Comparison of ENCODE assay signal across 19 mouse cellular contexts in the genomic region with DNA sequence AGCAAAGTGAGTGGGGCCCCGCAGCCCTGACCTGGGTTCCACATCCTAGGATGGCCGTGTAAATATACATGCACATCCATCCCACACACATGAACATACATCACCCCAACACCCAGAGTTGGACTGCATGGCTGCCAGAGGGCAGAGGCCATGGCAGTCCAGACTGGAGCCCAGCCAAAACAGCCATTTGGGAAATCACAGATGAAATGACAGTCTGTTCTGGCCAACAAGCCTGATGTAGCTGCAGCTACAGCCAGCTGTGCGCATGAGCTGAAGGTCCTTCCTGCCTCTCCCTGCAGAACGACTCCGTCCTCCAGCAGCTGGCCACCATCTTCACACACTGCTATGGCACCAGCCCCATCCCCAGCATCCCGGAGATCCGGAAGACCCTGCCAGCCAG. TPM values are rescaled to one million over a fixed set of nuclear protein-coding genes. Genes with fewer than 3 reads are reported as not detected.
DNase-seq lines count a peak whose midpoint lies in the region; ATAC-seq and TF ChIP-seq lines count a peak whose summit lies in the region.
"Had no signal": no experiment of that assay in that cellular context is flagged by ENCODE, and none has a peak within 500 bp of the region (broad histone marks: within the 10 kb centered on the region; RNA-seq: fewer than 3 reads in every experiment).

No protein-coding gene starts in this region.

- H3K79me2 ChIP-seq in liver, adult 2 months (ENCODE audit: control insufficient read depth, insufficient read depth, low read length): no peaks in the 10 kb centered on the region

- 69% methylated on average over 7 of the region's 7 CpGs for WGBS in intestine, embryonic 14.5 days
- 67% methylated on average over 7 of the region's 7 CpGs for WGBS in intestine, embryonic 15.5 days
- WGBS in liver, adult 2 months: 60% methylated on average over 7 of the region's 7 CpGs
- 79% methylated on average over 7 of the region's 7 CpGs for WGBS in liver, embryonic 12.5 days (ENCODE audit: insufficient replicate concordance)
- WGBS in lung, embryonic 15.5 days: 44% methylated on average over 7 of the region's 7 CpGs

- no peaks in the 10 kb centered on the region for H3K27me3 ChIP-seq in intestine, embryonic 14.5 days (replicated peaks; ENCODE audit: control insufficient read depth, insufficient read depth, low read length)
- H3K27me3 ChIP-seq in intestine, embryonic 15.5 days (replicated peaks): no peaks in the 10 kb centered on the region
- H3K27me3 ChIP-seq in liver, adult 2 months (ENCODE audit: control insufficient read depth, insufficient read depth, low read length): no peaks in the 10 kb centered on the region
- no peaks in the 10 kb centered on the region for H3K27me3 ChIP-seq in liver, embryonic 12.5 days (replicated peaks)
- H3K27me3 ChIP-seq in lung, embryonic 15.5 days: 0 out of 2 replicates have a peak, but pooled peaks cover 6% of the 10 kb centered on the region
- H3K27me3 ChIP-seq: embryonic facial prominence, embryonic 13.5 days; forebrain, embryonic 15.5 days; limb, embryonic 15.5 days had no signal

- no peak for TF ChIP-seq POLR2A in liver, adult 2 months (IDR thresholded peaks at IDR 0.05; ENCODE audit: extremely low read depth, insufficient read depth, low read length)

- 0 out of 2 replicates have a peak overlapping the region, but pooled peaks have one; percentile 6 for H3K27ac ChIP-seq in intestine, embryonic 14.5 days (ENCODE audit: low read depth)
- no peak overlapping the region for H3K27ac ChIP-seq in intestine, embryonic 15.5 days
- peak overlapping the region; percentile 3; the same call in 1 of the 2 replicates for H3K27ac ChIP-seq in liver, adult 2 months (replicated peaks; ENCODE audit: insufficient read depth, low read depth, low read length)
- H3K27ac ChIP-seq in liver, embryonic 12.5 days: no peak overlapping the region
- no peak overlapping the region for H3K27ac ChIP-seq in lung, embryonic 15.5 days
- H3K27ac ChIP-seq: embryonic facial prominence, embryonic 13.5 days; forebrain, embryonic 15.5 days; hindbrain, embryonic 14.5 days; limb, embryonic 15.5 days had no signal

- no peaks in the 10 kb centered on the region for H3K9me3 ChIP-seq in intestine, embryonic 14.5 days (ENCODE audit: control insufficient read depth, low read length)
- no peaks in the 10 kb centered on the region for H3K9me3 ChIP-seq in intestine, embryonic 15.5 days
- no peaks in the 10 kb centered on the region for H3K9me3 ChIP-seq in liver, embryonic 12.5 days (replicated peaks)
- H3K9me3 ChIP-seq in lung, embryonic 15.5 days: no peaks in the 10 kb centered on the region
- H3K9me3 ChIP-seq: embryonic facial prominence, embryonic 13.5 days; forebrain, embryonic 15.5 days; limb, embryonic 15.5 days had no signal

- no peak overlapping the region for H3K4me3 ChIP-seq in intestine, embryonic 14.5 days (ENCODE audit: low read depth, low read length)
- H3K4me3 ChIP-seq in intestine, embryonic 15.5 days (replicated peaks): no peak overlapping the region
- no peak overlapping the region for H3K4me3 ChIP-seq in liver, adult 2 months (ENCODE audit: insufficient read depth, low read depth, low read length)
- H3K4me3 ChIP-seq in liver, embryonic 12.5 days: no peak overlapping the region
- no peak overlapping the region for H3K4me3 ChIP-seq in lung, embryonic 15.5 days
- H3K4me3 ChIP-seq: embryonic facial prominence, embryonic 13.5 days; forebrain, embryonic 15.5 days; limb, embryonic 15.5 days had no signal

- no peak overlapping the region for H3K4me2 ChIP-seq in intestine, embryonic 14.5 days (ENCODE audit: low read length)
- H3K4me2 ChIP-seq in intestine, embryonic 15.5 days (replicated peaks): no peak overlapping the region
- H3K4me2 ChIP-seq in liver, embryonic 12.5 days: no peak overlapping the region
- H3K4me2 ChIP-seq in lung, embryonic 15.5 days: no peak overlapping the region
- H3K4me2 ChIP-seq: embryonic facial prominence, embryonic 13.5 days; forebrain, embryonic 15.5 days; heart, embryonic 11.5 days; hindbrain, embryonic 14.5 days; limb, embryonic 15.5 days had no signal

- no peak for DNase-seq in intestine, embryonic 14.5 days (ENCODE audit: low spot score)
- DNase-seq in liver, adult 2 months (ENCODE audit: extremely low read depth, low read depth, low spot score): peak; percentile 79
- DNase-seq in lung, postnatal 36 days: peak; percentile 52
- no peak for DNase-seq in frontal cortex, postnatal 10 days (ENCODE audit: low spot score in 2 of 2)
- no peak for DNase-seq in yolk sac, embryonic 10.5 days (ENCODE audit: low spot score)
- DNase-seq: B cell, adult 2 months; cerebellum, adult 11 months; liver, postnatal 0 days; right cerebral cortex, postnatal 14 days; spleen, adult 18-20 months had no signal

- H3K36me3 ChIP-seq in intestine, embryonic 14.5 days (ENCODE audit: control insufficient read depth, insufficient read depth, low read length): peaks cover 6% of the 10 kb centered on the region; the same call in 1 of the 2 replicates
- H3K36me3 ChIP-seq in intestine, embryonic 15.5 days: no peaks in the 10 kb centered on the region
- H3K36me3 ChIP-seq in liver, adult 2 months (ENCODE audit: control insufficient read depth, insufficient read depth, low read length): no peaks in the 10 kb centered on the region
- peaks cover 16% of the 10 kb centered on the region; the same call in 1 of the 2 replicates for H3K36me3 ChIP-seq in liver, embryonic 12.5 days
- 0 out of 2 replicates have a peak, but pooled peaks cover under 1% of the 10 kb centered on the region for H3K36me3 ChIP-seq in lung, embryonic 15.5 days
- H3K36me3 ChIP-seq: forebrain, embryonic 15.5 days had no signal

- no peak for TF ChIP-seq CTCF in liver, adult 2 months (IDR thresholded peaks at IDR 0.05; ENCODE audit: low read depth, low read length)

- ATAC-seq in intestine, embryonic 14.5 days (replicated peaks; ENCODE audit: low FRiP score, low TSS enrichment, low read depth): no peak
- no peak for ATAC-seq in intestine, embryonic 15.5 days
- ATAC-seq in liver, embryonic 12.5 days: no peak
- ATAC-seq in lung, embryonic 15.5 days (ENCODE audit: borderline replicate concordance, extremely low read depth, low FRiP score, low TSS enrichment): peak; percentile 90
- ATAC-seq: forebrain, embryonic 15.5 days; intestine, embryonic 16.5 days; liver, postnatal 0 days had no signal

- peaks cover 7% of the 10 kb centered on the region; the same call in 1 of the 2 replicates for H3K4me1 ChIP-seq in intestine, embryonic 14.5 days (replicated peaks; ENCODE audit: control insufficient read depth, insufficient read depth, low read length)
- peaks cover 10% of the 10 kb centered on the region for H3K4me1 ChIP-seq in intestine, embryonic 15.5 days (replicated peaks)
- H3K4me1 ChIP-seq in liver, adult 2 months (ENCODE audit: control insufficient read depth, insufficient read depth, low read length): peaks cover 37% of the 10 kb centered on the region
- peaks cover 22% of the 10 kb centered on the region for H3K4me1 ChIP-seq in liver, embryonic 12.5 days
- H3K4me1 ChIP-seq in lung, embryonic 15.5 days: peaks cover 22% of the 10 kb centered on the region

- H3K9ac ChIP-seq in intestine, embryonic 14.5 days (ENCODE audit: low read length): no peak overlapping the region
- H3K9ac ChIP-seq in intestine, embryonic 15.5 days: no peak overlapping the region
- no peak overlapping the region for H3K9ac ChIP-seq in liver, adult 2 months (ENCODE audit: low read depth, low read length)
- H3K9ac ChIP-seq in liver, embryonic 12.5 days: no peak overlapping the region
- H3K9ac ChIP-seq in lung, embryonic 15.5 days: no peak overlapping the region
- H3K9ac ChIP-seq: embryonic facial prominence, embryonic 13.5 days; forebrain, embryonic 15.5 days; hindbrain, embryonic 14.5 days; limb, embryonic 15.5 days; liver, postnatal 0 days had no signal

RNA-seq across cellular contexts. Expression of gene Nat10, which starts 50.2 kb away (rescaled TPM):
- polyA plus RNA-seq in intestine, embryonic 14.5 days (2014; fragmentation: Nextera tagmentation; extraction: Ambion mirVana): 39.0 and 39.3 TPM in 2 replicates
- polyA plus RNA-seq in intestine, embryonic 15.5 days (2015; fragmentation: Nextera tagmentation; extraction: Ambion mirVana): 32.7 and 33.2 TPM in 2 replicates
- 8.8 and 8.9 TPM in 2 replicates for total RNA-seq in liver, adult 2 months (2014; rRNA removed)
- 16.3 and 28.7 TPM in 2 replicates for polyA plus RNA-seq in liver, adult 2 months (2012; rRNA removed)
- polyA plus RNA-seq in liver, embryonic 12.5 days (2016; fragmentation: Nextera tagmentation; extraction: Ambion mirVana): 35.0 and 35.3 TPM in 2 replicates
- polyA plus RNA-seq in lung, embryonic 15.5 days (2015; fragmentation: Nextera tagmentation; extraction: Ambion mirVana): 23.7 and 24.8 TPM in 2 replicates

Comparison
In these comparisons a context has a peak if more than half of its experiments do, and no peak if none do; other contexts are left out.
1. H3K27ac ChIP-seq: peak in intestine, embryonic 14.5 days (single experiment) and liver, adult 2 months (single experiment); none in intestine, embryonic 15.5 days (single experiment), liver, embryonic 12.5 days (single experiment) and lung, embryonic 15.5 days (single experiment).
2. DNase-seq: peak in liver, adult 2 months (single experiment) and lung, postnatal 36 days (single experiment); none in intestine, embryonic 14.5 days (single experiment), frontal cortex, postnatal 10 days (0 of 2) and yolk sac, embryonic 10.5 days (single experiment).